In genomic region chr17:70722146-70722545, GRCm38 (mm10) we compare ENCODE assay signal across 26 mouse cellular contexts.
DNase-seq lines count a peak whose midpoint lies in the region; ATAC-seq and TF ChIP-seq lines count a peak whose summit lies in the region.
"Had no signal": no experiment of that assay in that cellular context is flagged by ENCODE, and none has a peak within 500 bp of the region (broad histone marks: within the 10 kb centered on the region; RNA-seq: fewer than 3 reads in every experiment).

No protein-coding gene starts in this region.

- H3K4me2 ChIP-seq in myocyte (ENCODE audit: low read depth) = peak overlapping the region; percentile 86
- no peak overlapping the region for H3K4me2 ChIP-seq in forebrain, embryonic 16.5 days (ENCODE audit: low read length)
- H3K4me2 ChIP-seq: embryonic facial prominence, embryonic 13.5 days; embryonic facial prominence, embryonic 15.5 days; forebrain, embryonic 12.5 days had no signal

- no peak overlapping the region for H3ac ChIP-seq in myocyte (ENCODE audit: control insufficient read depth, insufficient read length)

- H3K9ac ChIP-seq in forebrain, embryonic 16.5 days (replicated peaks; ENCODE audit: low read depth, low read length) = no peak overlapping the region
- H3K9ac ChIP-seq: embryonic facial prominence, embryonic 13.5 days; embryonic facial prominence, embryonic 15.5 days; forebrain, embryonic 12.5 days; forebrain, postnatal 0 days had no signal

- no peak for ATAC-seq in forebrain, embryonic 16.5 days
- ATAC-seq: CD4-positive, CD25-positive, alpha-beta regulatory T cell, adult 4 months; forebrain, embryonic 14.5 days; forebrain, postnatal 0 days had no signal

- intact Hi-C loops in left cerebral cortex, postnatal 10 days (cut with DNase I) = no loop called here

- peaks cover 12% of the 10 kb centered on the region for H3K79me2 ChIP-seq in myocyte (ENCODE audit: control insufficient read depth, insufficient read depth)

- no peaks in the 10 kb centered on the region for H3K27me3 ChIP-seq in myocyte (ENCODE audit: control insufficient read depth, insufficient read depth, insufficient read length)
- H3K27me3 ChIP-seq in forebrain, embryonic 16.5 days (replicated peaks; ENCODE audit: control insufficient read depth, insufficient read depth, low read length) = no peaks in the 10 kb centered on the region
- H3K27me3 ChIP-seq: CH12.LX; embryonic facial prominence, embryonic 13.5 days; embryonic facial prominence, embryonic 15.5 days; forebrain, embryonic 12.5 days had no signal

- peak overlapping the region; percentile 26 for H3K4me3 ChIP-seq in myocyte
- no peak overlapping the region for H3K4me3 ChIP-seq in forebrain, embryonic 16.5 days (replicated peaks; ENCODE audit: low read length)
- H3K4me3 ChIP-seq: embryonic facial prominence, embryonic 13.5 days; embryonic facial prominence, embryonic 15.5 days; erythroblast, embryonic 14.5 days; forebrain, embryonic 10.5 days; forebrain, embryonic 12.5 days had no signal

- H3K9me3 ChIP-seq in forebrain, embryonic 16.5 days (ENCODE audit: control insufficient read depth, low read length) = no peaks in the 10 kb centered on the region
- H3K9me3 ChIP-seq: embryonic facial prominence, embryonic 13.5 days; embryonic facial prominence, embryonic 15.5 days; forebrain, embryonic 10.5 days; forebrain, embryonic 12.5 days had no signal

- peak; percentile 18 for TF ChIP-seq POLR2A in myocyte (IDR thresholded peaks at IDR 0.05; ENCODE audit: insufficient read length, low read depth)

- DNase-seq in 3134 (ENCODE audit: extremely low read depth, insufficient read length, low spot score) (peak; percentile 60), 3T3-L1 (ENCODE audit: low read depth, low spot score) (peak; percentile 68), NIH3T3 (ENCODE audit: low read depth) (peak; percentile 52)
- no peak for DNase-seq in urinary bladder, postnatal 10 days (ENCODE audit: low spot score)
- no peak for DNase-seq in left cerebral cortex, postnatal 10 days (ENCODE audit: extremely low spot score in 1 of 2, low spot score in 2 of 2)
- DNase-seq: adrenal gland, adult 8-10 months; adrenal gland, postnatal 14 days; adrenal gland, postnatal 36 days; cerebellum, adult 11-12 months; cerebellum, adult 2 months; cerebellum, adult 9-11 months; cerebellum, postnatal 14 days; cerebellum, postnatal 36 days; embryo, embryonic 11 days; forebrain, postnatal 0 days had no signal

- H3K4me1 ChIP-seq in forebrain, embryonic 16.5 days (replicated peaks; ENCODE audit: control insufficient read depth, insufficient read depth, low read length) = no peaks in the 10 kb centered on the region

- H3K36me3 ChIP-seq in myocyte (ENCODE audit: control insufficient read depth, insufficient read depth) = no peaks in the 10 kb centered on the region
- H3K36me3 ChIP-seq in forebrain, embryonic 16.5 days (ENCODE audit: control insufficient read depth, insufficient read depth) = no peaks in the 10 kb centered on the region
- H3K36me3 ChIP-seq: embryonic facial prominence, embryonic 13.5 days; embryonic facial prominence, embryonic 15.5 days; forebrain, embryonic 10.5 days; forebrain, embryonic 12.5 days; G1E had no signal

- WGBS in forebrain, embryonic 16.5 days = 73% methylated on average over 3 of the region's 3 CpGs

- H3K27ac ChIP-seq in forebrain, embryonic 16.5 days (ENCODE audit: low read length) = no peak overlapping the region
- H3K27ac ChIP-seq: embryonic facial prominence, embryonic 13.5 days; embryonic facial prominence, embryonic 15.5 days; forebrain, embryonic 10.5 days; forebrain, embryonic 12.5 days had no signal

TF ChIP-seq in myocyte, 11 proteins besides CTCF, POLR2A, EP300 and RAD21:
- TF ChIP-seq TCF12 (IDR thresholded peaks at IDR 0.05; ENCODE audit: insufficient read depth, poor library complexity, severe bottlenecking) = no peak
- TF ChIP-seq POLR2AphosphoS2 (IDR thresholded peaks at IDR 0.05; ENCODE audit: insufficient read length, low read depth) = peak; percentile 53

Comparison
In these comparisons a context has a peak if more than half of its experiments do, and no peak if none do; other contexts are left out.
1. DNase-seq: peak in 3134 (single experiment), 3T3-L1 (single experiment) and NIH3T3 (single experiment); none in urinary bladder, postnatal 10 days (single experiment) and left cerebral cortex, postnatal 10 days (0 of 2).